Mouse (Mus musculus): Measurements from ENCODE around the gene Scd2.

- TF ChIP-seq ZNF384 (IDR thresholded peaks at IDR 0.05; ENCODE audit: low read depth, low read length) = no peak
- TF ChIP-seq MAFK (IDR thresholded peaks at IDR 0.05; ENCODE audit: insufficient read depth, low read depth, low read length) = no peak
- no peak for TF ChIP-seq ZC3H11A (IDR thresholded peaks at IDR 0.05; ENCODE audit: borderline replicate concordance, low read depth, low read length)
- no peak for TF ChIP-seq CHD2 (IDR thresholded peaks at IDR 0.05; ENCODE audit: low read depth, low read length)
Observed at GRCm38 (mm10) chr19:44318545-44318944, 25.1 kb downstream of the Scd2 start.
